Mouse (Mus musculus) intestine, embryonic 14.5 days (tissue): ENCODE data around the gene Slc48a1. TPM values are rescaled to one million over a fixed set of nuclear protein-coding genes. Genes with fewer than 3 reads are reported as not detected.

Experiments used
- ATAC-seq: fragments of 200-750 bp; cut with Nextera tagmentation; replicated peaks from 2 replicates; pipeline ENCODE4 v1.8.0; 2017; ENCODE audit warnings: low read depth, moderate number of reproducible peaks, moderate TSS enrichment, moderate library complexity; ENCODE audit not compliant: low FRiP score, low TSS enrichment
- DNase-seq: peaks from one replicate; pipeline ENCODE4 v3.0.0-alpha.2; 2018; ENCODE audit warnings: low spot score
- H3K27ac ChIP-seq: fragments of 300-500 bp; sonication (generic); 2 replicates; pipeline ENCODE4 v1.5.1; 2014; ENCODE audit warnings: low read depth, mild to moderate bottlenecking, control low read depth
- H3K27me3 ChIP-seq: fragments of 300-500 bp; sonication (generic); replicated peaks from 2 replicates; pipeline ENCODE4 v1.6.1; 2014; ENCODE audit warnings: low read length, control low read depth; ENCODE audit not compliant: control insufficient read depth, insufficient read depth
- H3K36me3 ChIP-seq: fragments of 300-500 bp; sonication (generic); 2 replicates; pipeline ENCODE4 v1.6.1; 2014; ENCODE audit warnings: low read length, control low read depth; ENCODE audit not compliant: control insufficient read depth, insufficient read depth
- H3K4me1 ChIP-seq: fragments of 300-500 bp; sonication (generic); replicated peaks from 2 replicates; pipeline ENCODE4 v1.6.1; 2014; ENCODE audit warnings: low read length, control low read depth, mixed read lengths; ENCODE audit not compliant: control insufficient read depth, insufficient read depth
- H3K4me2 ChIP-seq: fragments of 300-500 bp; sonication (generic); 2 replicates; pipeline ENCODE4 v1.6.1; 2014; ENCODE audit warnings: low read length
- H3K4me3 ChIP-seq: fragments of 300-500 bp; sonication (generic); 2 replicates; pipeline ENCODE4 v1.5.1; 2014; ENCODE audit warnings: low read depth, low read length, control low read depth, mixed read lengths
- H3K9ac ChIP-seq: fragments of 300-500 bp; sonication (generic); 2 replicates; pipeline ENCODE4 v1.6.1; 2014; ENCODE audit warnings: mild to moderate bottlenecking, low read length
- H3K9me3 ChIP-seq: fragments of 300-500 bp; sonication (generic); 2 replicates; pipeline ENCODE4 v1.6.1; 2016; ENCODE audit warnings: low read length, control low read depth; ENCODE audit not compliant: control insufficient read depth
- WGBS: fragments of 180-500 bp; shearing (Covaris S2); extraction: QIAGEN DNeasy Blood & Tissue Kit; methylation state at CpG from one replicate; pipeline ENCODE4 v1.1.7; 2014; 5-methylcytosine and 5-hydroxymethylcytosine counted together
- polyA plus RNA-seq: library from polyadenylated mRNA; unstranded; fragments of >200 nt; fragmentation: Nextera tagmentation; extraction: Ambion mirVana; gene quantifications from 2 replicates; pipeline ENCODE4 v1.2.1, GENCODE M21; 2014

The Slc48a1 gene
- polyA plus RNA-seq, 1 experiment from 2014 or later = 22.5 TPM

- 74% methylated on average over 4 of the region's 4 CpGs for WGBS
- H3K4me3 ChIP-seq = no peak overlapping the region
- DNase-seq = no peak
- no peak for ATAC-seq
- peaks cover 24% of the 10 kb centered on the region for H3K4me1 ChIP-seq
- no peaks in the 10 kb centered on the region for H3K36me3 ChIP-seq
- no peaks in the 10 kb centered on the region for H3K9me3 ChIP-seq
- no peak overlapping the region for H3K9ac ChIP-seq
- no peaks in the 10 kb centered on the region for H3K27me3 ChIP-seq
- peak overlapping the region; percentile 64 for H3K27ac ChIP-seq
- no peak overlapping the region for H3K4me2 ChIP-seq
Measured at GRCm38 (mm10) chr15:97839473-97839872, 61.2 kb downstream of the Slc48a1 start.

- ATAC-seq = peak; percentile 68
- 42% methylated on average over 3 of the region's 3 CpGs for WGBS
- H3K27ac ChIP-seq = peak overlapping the region; percentile 64
- no peak overlapping the region for H3K4me2 ChIP-seq
- no peak overlapping the region for H3K4me3 ChIP-seq
- peak; percentile 73 for DNase-seq
- no peaks in the 10 kb centered on the region for H3K9me3 ChIP-seq
- peaks cover 24% of the 10 kb centered on the region for H3K4me1 ChIP-seq
- H3K27me3 ChIP-seq = no peaks in the 10 kb centered on the region
- H3K36me3 ChIP-seq = no peaks in the 10 kb centered on the region
- H3K9ac ChIP-seq = no peak overlapping the region
Measured at GRCm38 (mm10) chr15:97839991-97840455, 61.7 kb downstream of the Slc48a1 start.

GRCm38 (mm10) chr15:97840781-97841180 lies 62.5 kb downstream of the Slc48a1 start:
- Histone ChIP-seq H3K9me3 (no peaks in the 10 kb centered on the region), H3K4me1 (peaks cover 24% of the 10 kb centered on the region), H3K27ac (peak overlapping the region; percentile 59; the same call in 1 of the 2 replicates), H3K4me2 (no peak overlapping the region), H3K9ac (no peak overlapping the region), H3K27me3 (no peaks in the 10 kb centered on the region), H3K4me3 (no peak overlapping the region), H3K36me3 (no peaks in the 10 kb centered on the region)
- no peak for DNase-seq
- no peak for ATAC-seq
- 85% methylated on average over 1 of the region's 1 CpGs for WGBS

- Histone ChIP-seq H3K4me1 (peaks cover 19% of the 10 kb centered on the region), H3K9ac (no peak overlapping the region), H3K4me2 (no peak overlapping the region), H3K9me3 (no peaks in the 10 kb centered on the region), H3K27me3 (no peaks in the 10 kb centered on the region), H3K36me3 (no peaks in the 10 kb centered on the region), H3K27ac (no peak overlapping the region), H3K4me3 (no peak overlapping the region)
- WGBS = 94% methylated on average over 6 of the region's 6 CpGs
- no peak for ATAC-seq
- DNase-seq = no peak
Measured at GRCm38 (mm10) chr15:97841383-97841782, 63.1 kb downstream of the Slc48a1 start.

GRCm38 (mm10) chr15:97842058-97842457 lies 63.7 kb downstream of the Slc48a1 start:
- no peak overlapping the region for H3K9ac ChIP-seq
- H3K9me3 ChIP-seq = no peaks in the 10 kb centered on the region
- WGBS = 96% methylated on average over 6 of the region's 6 CpGs
- no peak overlapping the region for H3K4me3 ChIP-seq
- peaks cover 19% of the 10 kb centered on the region for H3K4me1 ChIP-seq
- H3K27ac ChIP-seq = no peak overlapping the region
- ATAC-seq = no peak
- H3K36me3 ChIP-seq = no peaks in the 10 kb centered on the region
- H3K4me2 ChIP-seq = no peak overlapping the region
- no peak for DNase-seq
- no peaks in the 10 kb centered on the region for H3K27me3 ChIP-seq

Other genes with a start within 250 kb of the Slc48a1 start
- 34.1 and 36.4 TPM in 2 replicates for gene Rpap3, start 72.7 kb upstream of the Slc48a1 start, polyA plus RNA-seq
- gene Endou, start 47.2 kb upstream of the Slc48a1 start, polyA plus RNA-seq = not detected in 2 replicates
- 6.3 and 8.7 TPM in 2 replicates for gene Rapgef3, start 10.5 kb upstream of the Slc48a1 start, polyA plus RNA-seq
- 28.3 and 30.2 TPM in 2 replicates for gene Hdac7, start 66.0 kb downstream of the Slc48a1 start, polyA plus RNA-seq
- gene Vdr, start 132.1 kb downstream of the Slc48a1 start, polyA plus RNA-seq = 0.66 and 0.80 TPM in 2 replicates
- gene Tmem106c, start 185.7 kb downstream of the Slc48a1 start, polyA plus RNA-seq = 39.0 and 43.4 TPM in 2 replicates
- 2.3 and 4.5 TPM in 2 replicates for gene Col2a1, start 226.2 kb downstream of the Slc48a1 start, polyA plus RNA-seq